Mouse (Mus musculus) heart, embryonic 10.5 days (tissue): Measurements from ENCODE around the gene Tada3. TPM values are rescaled to one million over a fixed set of nuclear protein-coding genes. Genes with fewer than 3 reads are reported as not detected.
A peak's percentile ranks its signal among the peaks of the same experiment; 100 is the strongest.

Experiments used
- DNase-seq: peaks from one replicate; pipeline ENCODE4 v3.0.0-alpha.2; 2017; ENCODE audit warnings: low spot score
- H3K27ac ChIP-seq: fragments of 300-500 bp; sonication (generic); 2 replicates; pipeline ENCODE4 v1.5.1; 2016; ENCODE audit warnings: mild to moderate bottlenecking
- H3K27me3 ChIP-seq: fragments of 300-500 bp; sonication (generic); 2 replicates; pipeline ENCODE4 v1.6.1; 2016; ENCODE audit warnings: mild to moderate bottlenecking; ENCODE audit not compliant: poor library complexity, insufficient read depth, severe bottlenecking
- H3K36me3 ChIP-seq: fragments of 300-500 bp; sonication (generic); 2 replicates; pipeline ENCODE4 v1.6.1; 2016; ENCODE audit warnings: mild to moderate bottlenecking, moderate library complexity
- H3K4me1 ChIP-seq: fragments of 300-500 bp; sonication (generic); 2 replicates; pipeline ENCODE4 v1.6.1; 2016; ENCODE audit warnings: mild to moderate bottlenecking
- H3K4me3 ChIP-seq: fragments of 300-500 bp; sonication (generic); 2 replicates; pipeline ENCODE4 v1.5.1; 2016; ENCODE audit warnings: mild to moderate bottlenecking, moderate library complexity
- H3K9me3 ChIP-seq: fragments of 300-500 bp; sonication (generic); 2 replicates; pipeline ENCODE4 v1.6.1; 2016; ENCODE audit warnings: mild to moderate bottlenecking, moderate library complexity
- WGBS: fragments of 180-500 bp; shearing (Covaris S2); methylation state at CpG from one replicate; pipeline ENCODE4 v1.1.7; 2016; 5-methylcytosine and 5-hydroxymethylcytosine counted together
- polyA plus RNA-seq: library from polyadenylated mRNA; unstranded; fragments of >200 nt; fragmentation: Nextera tagmentation; extraction: Ambion mirVana; gene quantifications from 2 replicates; pipeline ENCODE4 v1.2.1, GENCODE M21; 2016

Tada3 gene
- 46.7 TPM in 2 replicates for polyA plus RNA-seq

DNA sequence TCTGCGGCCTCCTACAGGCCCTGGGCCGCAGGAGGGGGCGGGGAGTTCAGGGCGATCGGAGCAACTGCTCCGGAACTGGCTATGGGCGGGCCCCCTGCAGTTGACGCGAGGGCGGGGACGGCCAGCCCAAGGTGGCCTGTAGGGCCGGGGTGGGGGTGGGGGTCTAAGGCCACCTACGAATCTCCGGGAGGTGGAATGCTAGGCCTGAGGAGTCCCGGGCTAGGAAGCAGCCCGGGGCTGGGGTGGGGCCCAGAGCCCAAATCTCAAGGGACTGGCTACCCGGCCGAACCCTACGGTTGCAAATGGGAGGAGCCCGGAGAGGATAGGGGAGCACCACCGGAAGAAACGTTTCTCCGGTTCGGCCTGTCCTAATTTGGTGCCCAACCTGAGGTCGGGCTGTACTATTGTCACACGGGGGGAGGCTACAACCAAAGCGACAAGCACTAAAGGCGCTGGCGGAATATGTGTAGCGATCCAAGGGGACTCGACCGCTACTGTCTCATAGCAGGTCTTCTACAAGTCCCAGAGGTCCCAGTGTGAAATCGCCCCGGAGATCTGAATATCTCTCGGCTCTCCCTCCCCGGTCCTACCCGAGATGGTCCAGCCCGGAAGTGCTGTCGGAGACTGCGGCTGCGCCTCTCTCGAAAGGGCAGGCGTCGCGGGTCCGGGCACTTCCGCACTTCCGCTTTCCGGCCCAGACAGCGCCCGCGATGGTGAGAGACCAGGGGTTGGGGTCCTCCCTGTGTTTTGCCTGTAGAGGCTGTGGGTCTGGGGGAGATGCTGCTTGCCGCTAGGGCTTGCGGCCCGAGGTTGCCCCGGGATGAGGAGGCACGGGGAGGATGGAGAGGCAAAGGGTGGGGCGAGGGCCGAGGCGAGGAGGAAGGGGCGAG, at the start of gene Tada3, which contains the start of gene Arpc4:
Gene Tada3 (minus strand): TSS at position 388 of the 890 bp plus-strand sequence.
Gene Arpc4 (plus strand): TSS at position 620 of the 890 bp plus-strand sequence.
- Histone ChIP-seq H3K4me3 (peak within 1 kb of the TSS; percentile 93), H3K27me3 (no peaks in the 10 kb centered on the region), H3K9me3 (no peaks in the 10 kb centered on the region), H3K27ac (peak within 1 kb of the TSS; percentile 98), H3K4me1 (peaks cover 19% of the 10 kb centered on the region), H3K36me3 (peaks cover 56% of the 10 kb centered on the region)
- under 1% methylated on average over 61 of the region's 61 CpGs for WGBS
- peak; percentile 97 for DNase-seq

DNA sequence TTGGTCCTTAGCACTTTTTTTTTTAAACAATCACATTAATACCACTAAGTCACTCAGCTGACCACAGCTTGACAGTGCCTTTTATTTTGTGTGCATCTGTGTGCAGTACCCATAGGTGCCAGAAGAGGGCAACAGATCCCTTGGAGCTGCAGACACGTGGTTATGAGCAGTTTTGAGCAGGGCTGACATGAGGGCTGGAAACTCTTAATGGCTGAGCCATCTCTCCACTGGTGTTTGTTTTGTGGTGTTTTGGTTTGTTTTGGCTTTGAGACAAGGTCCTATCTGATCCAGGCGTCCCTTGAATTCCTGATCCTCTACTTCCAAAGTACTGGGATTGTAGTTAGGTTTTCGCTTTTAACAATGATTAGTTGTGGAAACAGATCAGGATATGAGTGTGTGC, 49.7 kb upstream of the Tada3 start:
- H3K4me3 ChIP-seq: no peak overlapping the region
- 66% methylated on average over 3 of the region's 3 CpGs for WGBS
- no peak for DNase-seq
- H3K27ac ChIP-seq: no peak overlapping the region
- H3K36me3 ChIP-seq: no peaks in the 10 kb centered on the region
- H3K9me3 ChIP-seq: no peaks in the 10 kb centered on the region
- H3K4me1 ChIP-seq: no peaks in the 10 kb centered on the region
- H3K27me3 ChIP-seq: no peaks in the 10 kb centered on the region

DNA sequence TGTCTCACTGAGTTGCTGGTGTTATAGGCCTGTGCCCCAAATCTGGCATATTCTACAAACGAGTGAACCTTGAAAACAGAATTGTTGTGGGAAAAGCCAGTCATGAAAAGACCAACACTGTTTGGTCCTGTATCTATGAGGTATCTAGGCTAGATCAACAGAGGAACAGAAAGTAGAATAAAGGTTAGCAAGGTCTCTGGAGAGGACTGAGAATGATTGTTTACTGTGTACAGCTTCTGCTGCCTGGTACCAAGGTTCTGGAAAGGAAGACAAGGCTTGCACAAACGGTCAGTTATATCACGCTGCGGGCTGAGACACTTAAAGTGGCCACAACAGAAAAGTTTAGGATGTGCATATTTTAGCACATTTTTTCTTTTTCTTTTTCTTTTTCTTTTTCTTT, 49.0 kb upstream of the Tada3 start:
- WGBS: 86% methylated on average over 4 of the region's 4 CpGs
- Histone ChIP-seq H3K36me3 (no peaks in the 10 kb centered on the region), H3K27ac (no peak overlapping the region), H3K9me3 (no peaks in the 10 kb centered on the region), H3K4me3 (no peak overlapping the region), H3K27me3 (no peaks in the 10 kb centered on the region), H3K4me1 (no peaks in the 10 kb centered on the region)
- no peak for DNase-seq

DNA sequence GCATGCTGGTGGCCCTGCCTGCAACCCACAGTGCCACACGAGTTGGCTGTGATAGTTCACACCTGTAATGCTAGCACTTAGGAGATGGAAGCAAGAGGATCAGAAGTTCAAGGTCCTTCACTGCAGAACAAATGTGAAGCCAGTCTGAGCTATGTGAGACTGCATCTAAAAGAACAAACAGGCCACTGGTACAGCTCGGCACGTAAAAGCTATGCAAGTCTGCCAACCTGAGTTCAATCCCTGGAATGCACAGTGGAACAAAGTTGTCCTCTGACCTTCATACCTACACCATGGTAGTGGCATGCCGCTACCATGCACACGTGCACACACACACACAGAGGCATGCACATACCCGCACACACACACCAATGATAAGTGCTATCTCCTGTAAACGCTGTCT, 46.5 kb upstream of the Tada3 start:
- Histone ChIP-seq H3K27ac (no peak overlapping the region), H3K4me3 (no peak overlapping the region), H3K9me3 (no peaks in the 10 kb centered on the region), H3K27me3 (no peaks in the 10 kb centered on the region), H3K4me1 (no peaks in the 10 kb centered on the region; the same call in 1 of the 2 replicates), H3K36me3 (no peaks in the 10 kb centered on the region)
- DNase-seq: no peak
- whole genome bisulfite sequencing: 80% methylated on average over 7 of the region's 7 CpGs

DNA sequence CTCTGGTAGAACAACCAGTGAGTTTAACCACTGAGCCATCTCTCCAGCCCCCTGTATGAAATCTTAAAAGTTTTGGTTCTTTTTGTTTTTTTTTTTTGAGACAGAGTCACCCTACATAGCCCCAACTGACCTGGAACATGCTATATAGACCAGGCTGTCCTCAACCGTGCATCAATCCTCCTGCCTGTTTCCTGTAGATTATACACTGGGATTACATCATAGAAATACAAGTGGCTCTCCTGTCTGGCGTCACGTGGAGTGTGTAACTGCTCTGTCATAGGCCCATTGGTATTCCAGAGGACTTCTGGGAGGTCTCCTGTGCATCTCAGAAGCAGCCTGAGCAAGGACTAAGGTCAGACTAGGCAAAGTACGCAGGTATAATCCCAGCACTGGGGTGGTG, 45.3 kb upstream of the Tada3 start:
- H3K27ac ChIP-seq: no peak overlapping the region
- DNase-seq: no peak
- WGBS: 61% methylated on average over 4 of the region's 4 CpGs

DNA sequence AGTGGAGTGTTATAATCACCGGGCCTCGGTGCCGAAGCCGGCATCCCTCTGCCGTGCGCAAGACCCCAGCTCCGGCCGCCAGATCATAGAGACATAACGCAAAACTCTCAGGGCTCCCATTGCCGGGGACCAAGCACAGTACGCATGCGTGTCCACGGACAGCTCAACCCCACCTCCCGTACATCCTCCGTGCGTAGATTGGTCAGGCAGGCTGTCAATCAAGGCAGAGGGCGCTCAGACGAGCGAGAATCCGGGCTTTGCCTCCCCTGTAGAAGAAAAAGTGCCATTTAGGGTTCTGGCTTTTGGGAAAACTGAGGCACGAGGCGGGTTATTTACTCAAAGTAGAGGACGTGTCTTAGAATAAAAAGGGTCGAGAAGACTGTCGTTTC, 41.5 kb upstream of the Tada3 start, which contains the start of gene Rpusd3:
Gene Rpusd3 (minus strand): TSS at position 142 of the 389 bp plus-strand sequence.
- WGBS: under 1% methylated on average over 25 of the region's 25 CpGs
- Histone ChIP-seq H3K9me3 (no peaks in the 10 kb centered on the region), H3K36me3 (peaks cover 25% of the 10 kb centered on the region), H3K4me1 (peaks cover 13% of the 10 kb centered on the region), H3K27me3 (no peaks in the 10 kb centered on the region), H3K4me3 (peak within 1 kb of the TSS; percentile 74), H3K27ac (peak within 1 kb of the TSS; percentile 84)
- peak; percentile 97 for DNase-seq

More for the DNA sequence above, 45.3 kb upstream of the Tada3 start:
- H3K4me1 ChIP-seq: peaks cover 9% of the 10 kb centered on the region
- no peak overlapping the region for H3K4me3 ChIP-seq
- no peaks in the 10 kb centered on the region for H3K27me3 ChIP-seq
- no peaks in the 10 kb centered on the region for H3K9me3 ChIP-seq
- H3K36me3 ChIP-seq: no peaks in the 10 kb centered on the region

DNA sequence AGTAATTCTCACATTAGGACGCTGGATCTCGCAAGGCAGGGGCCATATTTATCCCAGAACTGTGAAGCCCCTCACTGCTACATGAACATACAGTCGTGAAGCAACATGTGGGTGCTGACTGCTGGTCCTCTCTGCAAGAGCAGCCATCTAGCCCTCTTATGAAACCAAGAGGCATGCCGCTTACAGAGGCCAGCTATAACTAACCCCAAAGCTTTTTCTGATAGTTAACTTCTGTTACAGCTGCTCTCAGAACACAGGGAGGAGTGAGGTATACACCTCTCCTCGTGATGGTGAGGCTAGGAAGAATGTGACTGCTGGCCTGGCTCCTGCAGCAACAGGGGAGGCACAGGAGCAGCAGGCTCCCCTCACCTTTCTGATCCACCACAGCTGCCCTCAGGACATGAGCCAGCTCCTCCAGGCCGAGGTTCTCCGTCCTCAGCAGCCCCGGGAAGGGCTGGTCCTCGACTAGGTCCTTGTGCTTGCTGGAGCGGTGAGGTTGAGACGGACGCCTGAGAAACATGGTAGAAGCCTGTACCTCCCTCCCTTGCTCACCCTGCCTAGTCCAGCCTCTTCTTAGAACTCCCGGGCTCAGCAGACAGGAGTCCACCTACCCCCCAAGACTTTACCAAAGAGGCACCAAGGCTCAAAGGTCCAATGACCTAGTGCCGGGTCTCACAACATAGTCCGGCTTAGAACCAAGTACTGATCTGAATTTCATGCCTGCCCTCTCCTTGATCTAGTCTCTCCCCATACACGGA, 40.9 kb upstream of the Tada3 start:
- Histone ChIP-seq H3K4me1 (peaks cover 13% of the 10 kb centered on the region), H3K27ac (peak overlapping the region; percentile 84), H3K4me3 (peak overlapping the region; percentile 74), H3K9me3 (no peaks in the 10 kb centered on the region), H3K27me3 (no peaks in the 10 kb centered on the region), H3K36me3 (peaks cover 27% of the 10 kb centered on the region)
- DNase-seq: peak; percentile 84
- WGBS: 15% methylated on average over 16 of the region's 16 CpGs

DNA sequence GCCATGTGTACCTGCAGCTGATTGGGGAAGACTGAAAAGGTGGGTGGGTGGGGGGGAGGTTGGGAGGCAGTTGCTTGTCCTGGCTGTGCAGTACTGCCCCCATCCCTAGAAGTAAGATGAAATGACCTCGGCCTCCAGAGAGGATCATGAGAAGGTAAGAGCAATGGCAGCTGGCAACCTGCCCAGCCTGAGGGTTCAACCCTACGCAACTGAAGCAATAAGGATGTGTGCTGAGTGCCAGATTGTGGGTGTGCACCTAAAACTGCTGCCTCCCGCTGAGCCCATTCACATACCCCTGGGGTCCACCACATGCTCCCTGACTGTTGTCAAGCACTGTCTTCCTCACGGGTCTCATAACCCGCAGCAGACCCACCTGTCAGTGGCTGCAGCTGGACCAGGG, 38.7 kb upstream of the Tada3 start:
- no peak overlapping the region for H3K27ac ChIP-seq
- H3K4me1 ChIP-seq: peaks cover 13% of the 10 kb centered on the region
- DNase-seq: no peak
- H3K4me3 ChIP-seq: no peak overlapping the region
- H3K36me3 ChIP-seq: peaks cover 27% of the 10 kb centered on the region
- no peaks in the 10 kb centered on the region for H3K27me3 ChIP-seq
- H3K9me3 ChIP-seq: no peaks in the 10 kb centered on the region
- WGBS: 81% methylated on average over 5 of the region's 5 CpGs

DNA sequence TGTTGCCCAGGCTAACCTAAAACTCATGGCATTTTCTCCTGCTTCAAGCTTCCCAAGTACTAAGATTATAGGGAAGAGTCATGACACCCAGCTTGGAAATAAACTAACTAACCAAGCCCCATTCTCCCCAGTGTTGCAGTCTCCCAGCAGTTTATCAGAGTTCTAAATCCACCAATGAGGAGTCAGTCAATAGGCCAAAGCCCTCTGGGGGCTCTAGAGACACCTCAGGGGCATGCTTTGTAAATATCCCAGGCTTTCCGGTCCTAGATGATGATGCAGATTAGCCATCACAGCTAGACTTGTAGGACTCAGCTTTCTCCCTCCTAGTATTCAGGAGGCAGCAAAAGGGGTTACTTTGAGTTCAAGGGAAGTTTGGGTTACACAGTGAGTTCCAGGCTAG, 32.3 kb upstream of the Tada3 start:
- H3K27ac ChIP-seq: no peak overlapping the region
- no peaks in the 10 kb centered on the region for H3K4me1 ChIP-seq
- WGBS: 65% methylated on average over 1 of the region's 1 CpGs

DNA sequence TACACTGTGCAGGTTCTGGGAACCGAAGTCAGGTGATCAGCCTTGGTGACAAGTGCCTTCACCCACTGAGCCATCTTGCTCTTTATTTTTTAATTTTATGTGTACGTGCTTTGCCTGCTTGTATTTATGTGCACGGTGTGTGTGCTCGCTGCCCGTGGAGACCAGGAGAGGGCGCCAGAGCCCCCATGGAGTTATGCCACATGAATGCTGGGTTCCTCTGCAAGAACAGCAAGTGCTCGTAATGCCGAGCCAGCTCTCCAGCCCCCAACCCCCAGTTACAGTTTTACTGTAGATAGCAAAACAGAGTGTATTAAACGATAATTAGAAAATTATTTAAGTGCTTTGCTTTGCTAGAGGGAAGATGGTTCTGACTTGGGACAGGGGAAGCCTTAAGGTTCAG, 29.0 kb upstream of the Tada3 start:
- 0 out of 2 replicates have a peak, but pooled peaks cover 3% of the 10 kb centered on the region for H3K4me1 ChIP-seq
- H3K9me3 ChIP-seq: no peaks in the 10 kb centered on the region
- H3K36me3 ChIP-seq: 0 out of 2 replicates have a peak, but pooled peaks cover 4% of the 10 kb centered on the region
- 71% methylated on average over 9 of the region's 9 CpGs for WGBS
- H3K27me3 ChIP-seq: no peaks in the 10 kb centered on the region
- no peak for DNase-seq
- no peak overlapping the region for H3K4me3 ChIP-seq
- no peak overlapping the region for H3K27ac ChIP-seq

More for the DNA sequence above, 32.3 kb upstream of the Tada3 start:
- Histone ChIP-seq H3K9me3 (no peaks in the 10 kb centered on the region), H3K36me3 (peaks cover 14% of the 10 kb centered on the region), H3K4me3 (no peak overlapping the region), H3K27me3 (no peaks in the 10 kb centered on the region)
- DNase-seq: no peak

DNA sequence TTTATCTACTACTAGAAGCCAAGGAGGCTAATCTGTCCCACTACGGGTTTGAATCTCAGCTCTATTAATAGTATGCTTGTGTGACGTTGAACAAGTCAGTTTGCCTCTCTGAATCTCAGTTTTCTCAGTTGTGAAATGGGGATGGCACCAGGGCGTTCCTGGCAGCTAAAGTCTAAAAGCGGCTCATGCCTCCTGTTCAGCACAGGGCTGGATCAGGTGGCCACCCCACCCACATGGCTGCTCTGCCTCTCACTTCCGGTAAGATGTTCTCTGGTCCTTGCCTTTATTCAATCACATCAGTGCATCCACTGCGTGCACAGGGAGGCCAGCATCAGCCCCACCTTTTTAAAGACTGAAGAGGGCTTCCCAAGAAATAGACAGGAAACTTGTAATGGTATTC, 27.8 kb upstream of the Tada3 start:
- 78% methylated on average over 6 of the region's 6 CpGs for WGBS
- Histone ChIP-seq H3K4me3 (no peak overlapping the region), H3K9me3 (no peaks in the 10 kb centered on the region), H3K27me3 (no peaks in the 10 kb centered on the region), H3K27ac (no peak overlapping the region), H3K4me1 (0 out of 2 replicates have a peak, but pooled peaks cover 3% of the 10 kb centered on the region), H3K36me3 (0 out of 2 replicates have a peak, but pooled peaks cover 4% of the 10 kb centered on the region)
- DNase-seq: no peak

DNA sequence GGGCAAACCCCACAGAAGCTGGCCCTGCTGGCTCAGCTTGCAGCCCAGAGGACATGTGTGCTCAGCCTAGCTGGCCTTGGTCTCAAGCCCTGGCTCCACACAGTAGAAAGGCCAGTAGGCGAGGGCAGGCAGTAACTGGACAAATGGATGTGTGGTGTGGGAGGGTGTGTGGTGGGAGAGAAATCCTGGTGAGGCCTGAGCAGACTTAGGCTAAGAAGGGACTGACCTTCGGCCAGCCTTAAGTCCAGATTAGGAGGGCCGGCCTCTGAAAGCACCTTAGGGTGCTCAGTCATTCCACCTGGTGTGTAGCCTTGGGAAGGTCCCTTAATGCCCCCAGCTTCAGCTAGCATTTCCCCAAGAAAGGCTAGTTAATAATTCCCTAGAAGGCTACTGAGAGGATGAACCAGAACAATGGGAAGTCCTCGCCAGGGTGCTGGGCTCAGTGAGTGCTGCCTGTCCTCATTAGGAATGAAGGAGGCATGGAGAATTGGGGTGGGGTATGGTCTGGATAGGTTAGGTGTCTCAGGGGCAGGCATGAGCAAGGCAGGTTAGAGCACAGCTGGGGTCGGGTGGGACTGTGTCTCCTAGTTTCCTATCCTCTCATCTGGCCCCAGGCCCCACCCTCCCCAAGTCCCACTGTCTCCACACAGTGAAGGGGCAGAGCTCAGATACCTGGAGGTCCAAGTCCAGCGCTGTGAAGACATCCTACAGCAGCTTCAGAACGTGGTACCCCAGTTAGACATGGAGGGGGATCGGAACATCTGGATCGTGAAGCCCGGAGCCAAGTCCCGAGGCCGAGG, 27.2 kb upstream of the Tada3 start:
- no peak overlapping the region for H3K4me3 ChIP-seq
- 0 out of 2 replicates have a peak, but pooled peaks cover 4% of the 10 kb centered on the region for H3K36me3 ChIP-seq
- no peaks in the 10 kb centered on the region for H3K27me3 ChIP-seq
- 71% methylated on average over 12 of the region's 12 CpGs for WGBS
- DNase-seq: no peak
- no peaks in the 10 kb centered on the region for H3K9me3 ChIP-seq
- 0 out of 2 replicates have a peak, but pooled peaks cover 3% of the 10 kb centered on the region for H3K4me1 ChIP-seq
- H3K27ac ChIP-seq: no peak overlapping the region
